Mouse (Mus musculus) testis, adult 2 months (tissue): Measurements from ENCODE around the gene Rasgrp1.

ENCODE experiments used
- CTCF ChIP-seq: fragments of 200-500 bp; IDR thresholded peaks from 2 replicates; pipeline ENCODE4 v1.5.1; 2012; ENCODE audit warnings: low read depth, mild to moderate bottlenecking, inconsistent platforms, low read length, moderate library complexity; ENCODE audit not compliant: control insufficient read depth, insufficient read depth, insufficient replicate concordance
- POLR2A ChIP-seq: fragments of 200-500 bp; IDR thresholded peaks from 2 replicates; pipeline ENCODE4 v1.6.1; 2012; ENCODE audit warnings: low read depth, mild to moderate bottlenecking, inconsistent platforms, low read length, moderate library complexity; ENCODE audit not compliant: control insufficient read depth

GRCm38 (mm10) chr2:117364056-117364455, 21.3 kb upstream of the Rasgrp1 start:
- no peak for TF ChIP-seq CTCF
- no peak for TF ChIP-seq POLR2A
